10 mouse cellular contexts compared by ENCODE assay signal in the genomic region with DNA sequence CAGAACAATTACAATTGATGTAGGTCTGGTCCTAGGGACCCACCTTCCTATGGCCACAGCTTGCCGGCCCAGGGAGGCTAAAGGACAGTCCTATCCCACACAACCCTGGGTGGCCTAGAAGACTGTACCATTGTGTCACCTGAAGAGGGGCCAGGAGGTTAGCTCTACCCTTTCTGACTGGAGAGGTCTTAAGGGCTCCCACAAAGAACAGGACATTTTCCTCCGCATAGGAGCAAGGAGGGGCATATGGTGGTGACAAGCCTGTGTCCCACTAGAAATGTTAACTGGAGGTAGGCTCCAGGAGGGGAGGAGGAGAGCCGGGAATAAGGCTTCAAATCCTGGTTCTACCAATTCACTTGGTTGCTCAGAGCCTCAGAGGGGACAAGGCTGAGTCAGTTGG. TPM values are rescaled to one million over a fixed set of nuclear protein-coding genes. Genes with fewer than 3 reads are reported as not detected.
A peak's percentile ranks its signal among the peaks of the same experiment; 100 is the strongest.
DNase-seq lines count a peak whose midpoint lies in the region; ATAC-seq and TF ChIP-seq lines count a peak whose summit lies in the region.
"Had no signal": no experiment of that assay in that cellular context is flagged by ENCODE, and none has a peak within 500 bp of the region (broad histone marks: within the 10 kb centered on the region; RNA-seq: fewer than 3 reads in every experiment).

No protein-coding gene starts in this region.

- intact Hi-C loops in heart, adult 2 months (cut with DNase I), result loop anchor here (2.0 kb wide), 2 partner anchors 26 to 58 kb away; no protein-coding TSS in a partner anchor
- intact Hi-C loops in heart, postnatal 36 days (cut with DNase I), result loop anchor here (2.0 kb wide), 1 partner anchor 58 kb away; no protein-coding TSS in a partner anchor

- H3K9ac ChIP-seq in heart, adult 2 months (ENCODE audit: low read depth, low read length), result no peak overlapping the region
- no peak overlapping the region for H3K9ac ChIP-seq in forebrain, postnatal 0 days
- H3K9ac ChIP-seq in limb, embryonic 14.5 days (ENCODE audit: low read depth, low read length, severe bottlenecking), result peak overlapping the region; percentile 80; the same call in 1 of the 2 replicates

- H3K9me3 ChIP-seq in E14TG2a.4 (ENCODE audit: low read length), result no peaks in the 10 kb centered on the region
- H3K9me3 ChIP-seq in forebrain, postnatal 0 days (ENCODE audit: low read length), result no peaks in the 10 kb centered on the region
- no peaks in the 10 kb centered on the region for H3K9me3 ChIP-seq in limb, embryonic 14.5 days (ENCODE audit: control insufficient read depth, low read length)

- H3K27me3 ChIP-seq in heart, adult 2 months (ENCODE audit: control insufficient read depth, insufficient read depth, low read length), result no peaks in the 10 kb centered on the region
- peaks cover 26% of the 10 kb centered on the region for H3K27me3 ChIP-seq in E14TG2a.4 (ENCODE audit: insufficient read depth, low read length)
- peaks cover 5% of the 10 kb centered on the region; the same call in 1 of the 2 replicates for H3K27me3 ChIP-seq in forebrain, postnatal 0 days (ENCODE audit: insufficient read depth, low read length)
- 0 out of 2 replicates have a peak, but pooled peaks cover 8% of the 10 kb centered on the region for H3K27me3 ChIP-seq in limb, embryonic 14.5 days (ENCODE audit: control insufficient read depth, insufficient read depth, low read length)

- no peak overlapping the region for H3K4me3 ChIP-seq in heart, adult 2 months
- H3K4me3 ChIP-seq in E14TG2a.4 (replicated peaks; ENCODE audit: low read length), result peak overlapping the region; percentile 87
- H3K4me3 ChIP-seq in forebrain, postnatal 0 days (ENCODE audit: low read depth, low read length), result no peak overlapping the region; the same call in 1 of the 2 replicates
- peak overlapping the region; percentile 71; the same call in 1 of the 2 replicates for H3K4me3 ChIP-seq in limb, embryonic 14.5 days (replicated peaks; ENCODE audit: low read length)

- peaks cover 23% of the 10 kb centered on the region for H3K4me1 ChIP-seq in heart, adult 2 months (ENCODE audit: control insufficient read depth, insufficient read depth, low read length)
- H3K4me1 ChIP-seq in E14TG2a.4 (replicated peaks; ENCODE audit: low read depth, low read length), result peaks cover 76% of the 10 kb centered on the region
- H3K4me1 ChIP-seq in forebrain, postnatal 0 days (ENCODE audit: insufficient read depth), result no peaks in the 10 kb centered on the region
- peaks cover 35% of the 10 kb centered on the region for H3K4me1 ChIP-seq in limb, embryonic 14.5 days (ENCODE audit: control insufficient read depth, insufficient read depth, low read length)

- H3K4me2 ChIP-seq in forebrain, postnatal 0 days (ENCODE audit: low read depth), result peak overlapping the region; percentile 94; the same call in 1 of the 2 replicates
- H3K4me2 ChIP-seq in limb, embryonic 14.5 days (replicated peaks; ENCODE audit: low read depth, low read length, severe bottlenecking), result peak overlapping the region; percentile 94

- no peak for TF ChIP-seq EP300 in heart, adult 2 months (IDR thresholded peaks at IDR 0.05; ENCODE audit: insufficient read depth, low read depth, low read length)

- no peak for DNase-seq in heart, adult 2 months
- DNase-seq in heart, postnatal 36 days, result no peak
- no peak for DNase-seq in forebrain, postnatal 0 days
- no peak for DNase-seq in limb, embryonic 14.5 days (ENCODE audit: low spot score)
- DNase-seq in spleen, adult 12 weeks (ENCODE audit: low spot score), result no peak
- DNase-seq in layer of hippocampus, postnatal 36 days, result no peak
- no peak for DNase-seq in embryo, embryonic 11 days

- H3K27ac ChIP-seq in heart, adult 2 months, result peak overlapping the region; percentile 68
- 0 out of 2 replicates have a peak overlapping the region, but pooled peaks have one; percentile 45 for H3K27ac ChIP-seq in forebrain, postnatal 0 days (ENCODE audit: low read depth, low read length)
- peak overlapping the region; percentile 77 for H3K27ac ChIP-seq in limb, embryonic 14.5 days (replicated peaks; ENCODE audit: low read depth, low read length)
- H3K27ac ChIP-seq: macrophage had no signal

- no peaks in the 10 kb centered on the region for H3K79me2 ChIP-seq in heart, adult 2 months (replicated peaks; ENCODE audit: control insufficient read depth, insufficient read depth, low read length)

- no peaks in the 10 kb centered on the region for H3K36me3 ChIP-seq in heart, adult 2 months (ENCODE audit: control insufficient read depth, insufficient read depth, low read length)
- peaks cover 21% of the 10 kb centered on the region for H3K36me3 ChIP-seq in E14TG2a.4 (ENCODE audit: insufficient read depth, low read length)
- H3K36me3 ChIP-seq in forebrain, postnatal 0 days (ENCODE audit: insufficient read depth), result peaks cover 4% of the 10 kb centered on the region; the same call in 1 of the 2 replicates
- H3K36me3 ChIP-seq in limb, embryonic 14.5 days (ENCODE audit: control insufficient read depth, insufficient read depth, low read length), result no peaks in the 10 kb centered on the region

- no peak for TF ChIP-seq CTCF in heart, adult 2 months (IDR thresholded peaks at IDR 0.05)
- TF ChIP-seq CTCF in E14TG2a.4 (conservative IDR thresholded peaks at IDR 0.05; ENCODE audit: low read length), result no peak
- TF ChIP-seq CTCF in forebrain, postnatal 0 days (IDR thresholded peaks at IDR 0.05; ENCODE audit: low read depth), result no peak

- no peak for TF ChIP-seq POLR2A in heart, adult 2 months (IDR thresholded peaks at IDR 0.05; ENCODE audit: insufficient read depth, low read depth, low read length)
- TF ChIP-seq POLR2A in limb, embryonic 14.5 days (IDR thresholded peaks at IDR 0.05; ENCODE audit: borderline replicate concordance, extremely low read depth, insufficient read depth, insufficient read length), result no peak

- ATAC-seq in forebrain, postnatal 0 days, result no peak
- ATAC-seq in limb, embryonic 14.5 days (ENCODE audit: low FRiP score, low read depth), result no peak

- 49% methylated on average over 3 of the region's 3 CpGs for WGBS in heart, adult 2 months
- 36% methylated on average over 3 of the region's 3 CpGs for WGBS in forebrain, postnatal 0 days
- WGBS in limb, embryonic 14.5 days, result 34% methylated on average over 3 of the region's 3 CpGs

RNA-seq across cellular contexts. Expression of gene Gpr153, which starts 0.8 kb away (rescaled TPM):
- total RNA-seq in heart, adult 2 months (2021), result 10 to 100 TPM in 1 of 2 experiments, 1 to 10 TPM in 1; 8.6 to 11.9 TPM
- 18.0 and 24.0 TPM in 2 replicates for polyA plus RNA-seq in heart, adult 2 months (2012; rRNA removed)
- total RNA-seq in heart, postnatal 36 days (2021), result 10 to 100 TPM; 10.7 to 14.0 TPM
- 53.3 and 71.4 TPM in 2 replicates for total RNA-seq in forebrain, postnatal 0 days (2014; rRNA removed)
- polyA plus RNA-seq in forebrain, postnatal 0 days (2015; fragmentation: Nextera tagmentation; extraction: Ambion mirVana), result 8.2 and 11.4 TPM in 2 replicates
- 56.5 and 79.5 TPM in 2 replicates for polyA plus RNA-seq in limb, embryonic 14.5 days (2012; rRNA removed)
- 28.6 and 33.0 TPM in 2 replicates for polyA plus RNA-seq in limb, embryonic 14.5 days (2014; fragmentation: Nextera tagmentation; extraction: Ambion mirVana)
- 1 to 10 TPM; 5.3 to 6.1 TPM for total RNA-seq in layer of hippocampus, postnatal 36 days (2021)
- polyA plus RNA-seq: macrophage had no signal

RNA-seq across cellular contexts. Expression of gene Hes3, which starts 18.3 kb away (rescaled TPM):
- total RNA-seq in heart, adult 2 months (2021), result not detected
- polyA plus RNA-seq in heart, adult 2 months (2012; rRNA removed), result not detected in 2 replicates
- total RNA-seq in heart, postnatal 36 days (2021), result not detected
- 0.57 TPM in 1 of 2 replicates, not detected in the other for total RNA-seq in forebrain, postnatal 0 days (2014; rRNA removed)
- polyA plus RNA-seq in forebrain, postnatal 0 days (2015; fragmentation: Nextera tagmentation; extraction: Ambion mirVana), result 0.13 TPM in 1 of 2 replicates, not detected in the other
- polyA plus RNA-seq in limb, embryonic 14.5 days (2012; rRNA removed), result 0.03 and 0.13 TPM in 2 replicates
- polyA plus RNA-seq in limb, embryonic 14.5 days (2014; fragmentation: Nextera tagmentation; extraction: Ambion mirVana), result not detected in 2 replicates
- total RNA-seq in layer of hippocampus, postnatal 36 days (2021), result not detected
- polyA plus RNA-seq: large intestine, adult 2 months; macrophage had no signal

RNA-seq across cellular contexts. Expression of gene Icmt, which starts 23.8 kb away (rescaled TPM):
- total RNA-seq in heart, adult 2 months (2021), result 10 to 100 TPM; 26.4 to 28.2 TPM
- polyA plus RNA-seq in heart, adult 2 months (2012; rRNA removed), result 17.7 and 27.2 TPM in 2 replicates
- total RNA-seq in heart, postnatal 36 days (2021), result 10 to 100 TPM; 25.4 to 25.8 TPM
- total RNA-seq in forebrain, postnatal 0 days (2014; rRNA removed), result 24.4 and 28.5 TPM in 2 replicates
- polyA plus RNA-seq in forebrain, postnatal 0 days (2015; fragmentation: Nextera tagmentation; extraction: Ambion mirVana), result 9.8 and 12.7 TPM in 2 replicates
- 26.6 and 30.7 TPM in 2 replicates for polyA plus RNA-seq in limb, embryonic 14.5 days (2012; rRNA removed)
- 27.6 and 32.7 TPM in 2 replicates for polyA plus RNA-seq in limb, embryonic 14.5 days (2014; fragmentation: Nextera tagmentation; extraction: Ambion mirVana)
- 10 to 100 TPM; 43.9 to 44.7 TPM for total RNA-seq in layer of hippocampus, postnatal 36 days (2021)

RNA-seq across cellular contexts. Expression of gene Rnf207, which starts 45.6 kb away (rescaled TPM):
- 10 to 100 TPM; 34.5 to 47.7 TPM for total RNA-seq in heart, adult 2 months (2021)
- 155 and 167 TPM in 2 replicates for polyA plus RNA-seq in heart, adult 2 months (2012; rRNA removed)
- 10 to 100 TPM; 50.2 to 68.0 TPM for total RNA-seq in heart, postnatal 36 days (2021)
- total RNA-seq in forebrain, postnatal 0 days (2014; rRNA removed), result 2.6 and 4.4 TPM in 2 replicates
- 2.7 and 4.2 TPM in 2 replicates for polyA plus RNA-seq in forebrain, postnatal 0 days (2015; fragmentation: Nextera tagmentation; extraction: Ambion mirVana)
- polyA plus RNA-seq in limb, embryonic 14.5 days (2012; rRNA removed), result 0.92 and 1.1 TPM in 2 replicates
- 0.39 and 0.50 TPM in 2 replicates for polyA plus RNA-seq in limb, embryonic 14.5 days (2014; fragmentation: Nextera tagmentation; extraction: Ambion mirVana)
- 1 to 10 TPM; 4.7 to 6.1 TPM for total RNA-seq in layer of hippocampus, postnatal 36 days (2021)
- polyA plus RNA-seq: macrophage had no signal

RNA-seq across cellular contexts. Expression of gene Rpl22, which starts 52.4 kb away (rescaled TPM):
- total RNA-seq in heart, adult 2 months (2021), result 100 to 1,000 TPM; 242 to 276 TPM
- 40.9 and 76.8 TPM in 2 replicates for polyA plus RNA-seq in heart, adult 2 months (2012; rRNA removed)
- total RNA-seq in heart, postnatal 36 days (2021), result 100 to 1,000 TPM; 276 to 293 TPM
- 313 and 387 TPM in 2 replicates for total RNA-seq in forebrain, postnatal 0 days (2014; rRNA removed)
- polyA plus RNA-seq in forebrain, postnatal 0 days (2015; fragmentation: Nextera tagmentation; extraction: Ambion mirVana), result 176 and 212 TPM in 2 replicates
- polyA plus RNA-seq in limb, embryonic 14.5 days (2012; rRNA removed), result 296 and 760 TPM in 2 replicates
- 422 and 460 TPM in 2 replicates for polyA plus RNA-seq in limb, embryonic 14.5 days (2014; fragmentation: Nextera tagmentation; extraction: Ambion mirVana)
- total RNA-seq in layer of hippocampus, postnatal 36 days (2021), result 100 to 1,000 TPM; 203 TPM

Comparison
In these comparisons a context has a peak if more than half of its experiments do, and no peak if none do; other contexts are left out.
1. H3K4me3 ChIP-seq: peak in E14TG2a.4 (single experiment) and limb, embryonic 14.5 days (single experiment); none in heart, adult 2 months (single experiment) and forebrain, postnatal 0 days (single experiment).
2. Peak in every context shown above with its lines, with median percentiles within 50 percentile points of each other: H3K27ac ChIP-seq.